Mouse (Mus musculus): Measurements from ENCODE around the gene Spaar.

Spaar gene

GRCm38 (mm10) chr4:43729794-43730550 lies at the start of gene Spaar:
Gene Spaar (plus strand): TSS chr4:43730034.
- DNase-seq: no peak

GRCm38 (mm10) chr4:43690021-43690420 lies 39.8 kb upstream of the Spaar start:
- no peak for DNase-seq

- no peak for DNase-seq
Observed at GRCm38 (mm10) chr4:43691026-43691425, 38.8 kb upstream of the Spaar start.

GRCm38 (mm10) chr4:43693806-43694241 lies 36.0 kb upstream of the Spaar start:
- DNase-seq: no peak

GRCm38 (mm10) chr4:43694439-43695248 lies 35.2 kb upstream of the Spaar start:
- no peak for DNase-seq

GRCm38 (mm10) chr4:43695249-43695671 lies 34.6 kb upstream of the Spaar start:
- no peak for DNase-seq

GRCm38 (mm10) chr4:43696561-43696960 lies 33.3 kb upstream of the Spaar start:
- peak; percentile 27 for DNase-seq

- no peak for DNase-seq
Observed at GRCm38 (mm10) chr4:43700707-43701106, 29.1 kb upstream of the Spaar start, which contains the start of gene Olfr70. Gene Olfr70 (minus strand): TSS chr4:43700807.

- DNase-seq: no peak
Observed at GRCm38 (mm10) chr4:43703439-43703838, 26.4 kb upstream of the Spaar start.

GRCm38 (mm10) chr4:43703851-43704250 lies 26.0 kb upstream of the Spaar start:
- no peak for DNase-seq

GRCm38 (mm10) chr4:43705991-43706390 lies 23.8 kb upstream of the Spaar start:
- no peak for DNase-seq

- DNase-seq: no peak
Observed at GRCm38 (mm10) chr4:43709869-43710268, 20.0 kb upstream of the Spaar start, which contains the start of gene Olfr71. Gene Olfr71 (minus strand): TSS chr4:43710255.

- DNase-seq: peak; percentile 87
Observed at GRCm38 (mm10) chr4:43711821-43712220, 18.0 kb upstream of the Spaar start.

GRCm38 (mm10) chr4:43713652-43714219 lies 16.1 kb upstream of the Spaar start:
- no peak for DNase-seq

GRCm38 (mm10) chr4:43720491-43721228 lies 9.2 kb upstream of the Spaar start:
- DNase-seq: no peak

GRCm38 (mm10) chr4:43722191-43722590 lies 7.6 kb upstream of the Spaar start:
- DNase-seq: no peak

GRCm38 (mm10) chr4:43724764-43725163 lies 5.1 kb upstream of the Spaar start:
- DNase-seq: peak; percentile 20

GRCm38 (mm10) chr4:43726228-43726993 lies 3.4 kb upstream of the Spaar start:
- no peak for DNase-seq

GRCm38 (mm10) chr4:43726995-43727394 lies 2.8 kb upstream of the Spaar start, which contains the start of gene Hrct1:
Gene Hrct1 (plus strand): TSS chr4:43727188.
- DNase-seq: no peak

- DNase-seq: no peak
Observed at GRCm38 (mm10) chr4:43727718-43728575, 1.9 kb upstream of the Spaar start.

- DNase-seq: no peak
Observed at GRCm38 (mm10) chr4:43728576-43728954, 1.3 kb upstream of the Spaar start.
